Mouse (Mus musculus) ES-Bruce4 (cell line): ENCODE results near the gene Apba1.

Experiments
- CTCF ChIP-seq: IDR thresholded peaks from one replicate; pipeline ENCODE4 v1.8.1; 2011; ENCODE audit warnings: low read depth, low read length
- EP300 ChIP-seq: IDR thresholded peaks from 2 replicates; pipeline ENCODE4 v1.6.1; 2011; ENCODE audit warnings: low read depth, low read length; ENCODE audit not compliant: insufficient read depth
- POLR2A ChIP-seq: IDR thresholded peaks from one replicate; pipeline ENCODE4 v1.8.1; 2011; ENCODE audit warnings: low read length; ENCODE audit not compliant: insufficient read depth

DNA sequence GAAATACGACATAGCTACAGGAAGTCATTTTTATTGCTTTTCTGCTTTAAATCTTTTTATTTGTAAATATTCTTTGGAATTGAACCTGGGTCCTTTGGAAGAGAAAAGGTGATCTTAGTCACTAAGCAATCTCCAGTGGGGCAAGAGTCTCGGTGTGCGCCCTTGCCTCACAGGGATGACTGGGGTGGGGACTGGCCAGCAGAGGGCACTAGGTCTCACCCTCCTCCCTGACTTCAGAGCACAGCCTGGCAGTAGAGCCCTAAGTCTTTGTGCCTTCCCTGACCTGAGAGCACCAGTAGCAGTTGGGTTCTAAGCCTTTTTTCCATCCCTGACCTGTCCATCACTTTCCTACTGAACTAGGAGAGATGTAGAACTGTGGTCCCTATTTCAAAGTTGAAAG lies 142.5 kb downstream of the Apba1 start:
- TF ChIP-seq EP300, result no peak
- no peak for TF ChIP-seq POLR2A
- peak; percentile 73 for TF ChIP-seq CTCF
